Mouse (Mus musculus) T-helper 1 cell (primary cell): ENCODE measurements at regions not wholly inside any gene's neighbourhood (a gene's known extent, or its start where the extent isn't known, plus 50 kb on each side); places are given as distances from the start of the nearest gene placed in this dataset.

ENCODE experiments used
- in situ Hi-C: fragments of 300-600 bp; cut with MboI, MseI; formaldehyde crosslinking; loops from one replicate; pipeline ENCODE4 v1.15.1; 2025; ENCODE audit warnings: high pct_unique_total_duplicates

DNA sequence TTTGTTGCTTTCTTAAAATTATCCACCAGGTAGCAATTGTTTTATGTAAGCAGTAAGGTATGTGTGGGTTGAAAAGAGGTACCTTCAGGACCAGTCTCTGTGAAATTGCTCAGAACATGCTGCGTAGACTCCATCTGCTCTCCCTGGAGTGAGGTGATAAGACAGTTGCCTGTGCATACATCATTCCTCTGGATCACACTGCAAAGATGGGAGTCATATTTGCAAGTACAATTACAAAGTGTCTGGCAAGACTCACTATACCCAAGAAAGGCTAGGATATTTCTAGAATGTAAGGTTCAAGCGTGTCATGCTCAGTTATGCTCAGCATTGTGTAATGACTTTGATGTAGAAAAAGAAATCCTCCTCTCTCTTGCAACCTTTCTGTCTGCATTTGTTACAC lies 1283.5 kb upstream of the Slc10a2 start:
- in situ Hi-C loops: no loop called here

DNA sequence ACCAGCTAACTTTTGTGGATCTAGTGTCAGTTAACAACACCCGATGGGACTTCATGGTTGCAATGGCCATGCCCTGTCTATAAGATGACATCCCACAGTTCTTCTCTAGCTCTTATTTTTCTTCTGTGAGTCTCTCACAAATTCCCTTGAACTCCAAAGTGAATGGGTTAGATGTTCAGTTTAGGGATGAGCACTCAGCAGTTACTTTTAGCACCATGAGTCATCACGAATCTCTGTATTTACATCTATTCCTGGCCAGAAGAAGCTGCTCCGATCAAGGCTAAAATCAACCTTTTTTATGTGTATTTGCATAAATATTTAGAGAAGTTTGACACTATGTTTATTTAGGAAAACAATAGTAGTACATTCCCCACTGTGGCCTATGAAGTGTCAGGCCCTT lies 1269.6 kb upstream of the Slc10a2 start:
- in situ Hi-C loops: loop anchor here (10.0 kb wide), 1 partner anchor 630 kb away; no protein-coding TSS in a partner anchor

DNA sequence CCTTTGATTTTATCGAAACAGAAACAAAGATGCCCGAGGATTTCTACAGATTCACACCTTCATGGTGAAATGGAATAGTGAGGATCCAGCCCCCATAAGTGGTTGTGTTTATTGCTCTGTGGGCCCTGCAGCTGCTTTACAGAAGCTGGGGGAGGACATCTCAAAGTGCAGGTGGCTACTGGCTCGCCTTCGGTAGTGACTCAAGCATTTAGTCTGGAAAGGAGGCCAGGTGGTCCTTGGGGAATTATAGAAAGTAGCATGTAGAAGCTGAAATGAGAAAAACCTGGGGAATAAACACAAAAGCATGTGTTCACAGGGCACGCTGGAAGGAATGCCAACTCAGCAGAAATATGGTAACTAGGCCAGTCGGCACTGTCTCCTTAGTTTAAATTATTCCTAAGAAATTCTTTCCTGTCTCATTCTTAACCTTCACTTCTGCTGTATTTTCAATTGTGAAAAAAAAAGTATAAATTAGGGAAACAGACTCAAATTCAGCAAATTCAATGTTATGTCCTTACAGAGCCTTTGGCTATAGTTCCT lies 1256.3 kb upstream of the Slc10a2 start:
- in situ Hi-C loops: no loop called here

DNA sequence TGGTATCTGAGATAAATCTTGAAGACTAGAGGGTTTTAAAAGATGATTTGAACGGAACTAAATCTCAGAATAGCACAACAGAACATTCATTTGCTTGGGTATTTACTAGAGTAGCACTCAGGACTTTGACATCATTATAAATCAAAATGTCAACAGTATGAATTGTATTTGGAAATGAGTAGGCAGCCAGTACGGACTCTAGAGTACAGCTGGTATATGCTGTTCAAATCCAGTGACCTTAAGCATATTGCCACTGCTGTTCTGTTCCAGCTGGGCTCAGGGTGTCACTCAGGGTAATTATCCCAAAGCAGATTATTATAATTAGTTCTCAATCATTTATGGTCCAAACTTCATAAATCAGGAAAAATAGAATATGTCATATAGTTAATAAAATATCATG lies 1252.7 kb upstream of the Slc10a2 start:
- in situ Hi-C loops: no loop called here

DNA sequence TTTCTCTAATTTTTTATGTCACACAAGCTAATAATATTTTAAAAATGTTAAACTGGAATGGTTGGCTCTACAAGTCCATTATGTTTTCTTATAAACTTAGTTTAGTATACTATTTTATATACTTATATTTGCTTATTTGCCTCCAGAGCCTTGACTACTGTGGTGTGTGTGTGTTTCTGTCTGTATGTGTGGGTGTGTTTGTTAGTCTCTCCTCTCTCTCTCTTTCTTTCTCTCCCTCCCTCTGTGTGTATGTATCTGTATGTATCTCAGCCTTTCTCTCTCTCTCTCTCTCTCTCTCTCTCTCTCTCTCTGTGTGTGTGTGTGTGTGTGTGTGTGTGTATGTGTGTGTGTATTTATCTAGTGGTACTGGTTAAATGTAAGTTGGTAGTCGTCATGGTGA lies 1245.3 kb upstream of the Slc10a2 start:
- in situ Hi-C loops: no loop called here

DNA sequence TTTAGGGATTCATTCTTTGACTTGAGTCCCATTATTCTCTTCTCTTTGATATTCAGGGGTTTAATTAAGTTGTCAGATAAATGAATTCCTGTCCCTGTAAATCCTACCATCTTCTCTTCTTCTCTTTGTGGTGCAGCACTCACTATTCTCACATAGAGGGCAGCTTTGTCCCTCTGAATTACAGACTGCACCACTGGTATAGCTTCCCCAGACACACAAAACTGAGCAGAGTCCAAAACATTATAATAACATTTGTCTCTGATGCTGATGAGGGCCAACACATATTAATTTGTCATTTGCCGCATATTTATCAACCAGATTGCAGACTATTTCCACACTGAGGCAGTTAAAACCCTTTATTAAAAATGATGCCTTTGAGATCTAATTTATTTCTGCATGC lies 1244.9 kb upstream of the Slc10a2 start:
- in situ Hi-C loops: no loop called here

DNA sequence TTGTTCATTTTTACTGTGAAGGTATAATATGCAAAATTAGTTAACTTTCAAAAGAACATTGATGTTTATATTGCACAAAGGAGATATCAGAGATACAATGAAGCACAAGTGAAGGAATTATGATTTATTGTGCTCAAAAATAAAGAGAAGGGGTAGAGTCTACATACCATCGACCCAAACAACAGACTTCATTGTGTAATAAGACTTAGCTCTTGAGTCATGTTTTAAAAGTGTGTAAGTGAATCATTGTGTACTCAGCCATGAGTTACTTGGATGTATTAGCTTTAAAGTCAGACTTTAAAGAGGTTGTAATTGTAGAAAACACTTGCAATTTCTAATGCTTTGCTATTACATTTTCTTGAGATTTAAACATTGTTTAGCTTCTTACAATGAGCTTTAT lies 1240.6 kb upstream of the Slc10a2 start:
- in situ Hi-C loops: no loop called here

DNA sequence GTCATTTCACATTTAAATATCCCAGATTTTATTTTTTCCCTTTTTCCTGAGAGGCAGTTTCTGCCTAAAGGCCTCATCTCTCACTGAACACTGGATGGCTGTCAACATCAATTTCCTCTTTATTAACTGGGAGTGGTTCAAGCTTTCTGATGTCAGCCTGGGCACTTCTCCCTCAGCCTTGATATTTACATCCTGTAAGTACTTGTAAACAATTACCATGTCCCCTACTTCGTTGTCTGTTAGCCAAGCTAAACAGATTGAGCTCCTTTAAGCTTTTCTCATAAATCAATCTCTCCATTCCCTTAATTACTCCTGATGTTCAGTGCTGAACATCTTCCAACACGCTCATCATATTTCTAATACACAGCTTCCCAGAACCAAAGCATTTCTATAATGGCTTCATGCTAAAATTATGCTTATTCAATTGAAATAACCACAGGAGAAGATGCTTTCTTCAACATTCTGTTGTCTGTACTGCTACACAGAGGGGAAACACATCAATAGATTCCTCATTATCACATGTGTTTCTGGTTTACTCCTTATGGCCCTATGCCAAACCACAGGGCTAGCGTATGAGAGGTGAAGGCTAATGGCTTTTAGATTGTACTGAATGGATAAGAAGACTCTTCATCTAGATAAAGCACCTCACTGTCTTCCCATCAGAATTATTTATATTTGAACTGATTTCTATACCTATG lies 1235.2 kb upstream of the Slc10a2 start:
- in situ Hi-C loops: no loop called here

DNA sequence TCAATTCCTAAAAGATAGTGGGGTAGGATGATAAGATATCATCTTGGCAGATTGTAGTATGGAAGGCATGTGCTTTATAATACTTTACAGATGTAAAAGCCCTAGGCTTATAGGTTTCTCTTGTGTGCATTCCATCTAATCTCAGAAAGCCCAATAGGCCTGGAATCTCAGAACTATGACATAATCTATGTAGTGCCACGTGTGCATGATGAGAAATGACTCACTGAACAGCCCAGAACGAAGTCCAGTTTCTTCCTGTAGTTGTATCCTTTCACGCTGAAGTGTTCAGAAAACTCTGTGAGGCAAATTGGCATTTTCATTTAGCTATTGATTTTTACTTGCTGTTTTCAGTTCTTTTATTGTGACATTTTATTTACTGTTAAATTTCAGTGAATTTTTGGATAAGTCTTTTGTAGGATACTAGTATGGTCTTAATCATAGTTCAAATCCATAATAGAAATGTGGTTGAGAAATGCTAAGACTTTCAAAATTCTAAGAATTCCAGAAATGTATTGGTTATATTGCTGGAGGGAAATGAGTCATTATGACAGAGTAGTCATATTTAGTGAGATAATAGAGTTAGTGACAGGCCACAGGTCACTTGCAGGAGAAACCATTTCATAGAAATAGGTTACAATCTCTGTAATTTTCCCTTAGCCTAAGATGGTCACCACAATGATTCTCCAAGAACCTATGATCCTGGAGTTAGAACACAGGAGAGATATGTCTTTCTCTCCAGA lies 1229.3 kb upstream of the Slc10a2 start:
- in situ Hi-C loops: no loop called here

DNA sequence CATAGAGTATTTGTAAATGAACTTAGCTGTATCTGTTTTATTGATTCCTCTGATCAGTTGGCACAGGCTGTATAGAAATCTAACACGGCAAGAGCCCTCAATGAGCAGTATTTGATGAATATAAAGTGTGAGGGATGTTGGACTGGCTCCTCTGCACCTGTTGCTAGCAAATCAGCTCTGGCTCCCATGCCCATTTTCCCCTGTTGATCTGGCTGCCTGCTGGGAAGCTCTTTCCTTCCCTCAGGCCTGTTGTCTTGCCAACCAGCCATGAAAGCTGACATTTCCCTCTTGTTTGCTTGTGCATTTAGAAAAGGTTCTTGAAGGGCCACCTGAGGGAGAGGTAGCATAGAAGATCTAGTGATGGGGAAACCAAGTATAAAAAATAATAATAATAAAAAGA lies 1216.2 kb upstream of the Slc10a2 start:
- in situ Hi-C loops: no loop called here

DNA sequence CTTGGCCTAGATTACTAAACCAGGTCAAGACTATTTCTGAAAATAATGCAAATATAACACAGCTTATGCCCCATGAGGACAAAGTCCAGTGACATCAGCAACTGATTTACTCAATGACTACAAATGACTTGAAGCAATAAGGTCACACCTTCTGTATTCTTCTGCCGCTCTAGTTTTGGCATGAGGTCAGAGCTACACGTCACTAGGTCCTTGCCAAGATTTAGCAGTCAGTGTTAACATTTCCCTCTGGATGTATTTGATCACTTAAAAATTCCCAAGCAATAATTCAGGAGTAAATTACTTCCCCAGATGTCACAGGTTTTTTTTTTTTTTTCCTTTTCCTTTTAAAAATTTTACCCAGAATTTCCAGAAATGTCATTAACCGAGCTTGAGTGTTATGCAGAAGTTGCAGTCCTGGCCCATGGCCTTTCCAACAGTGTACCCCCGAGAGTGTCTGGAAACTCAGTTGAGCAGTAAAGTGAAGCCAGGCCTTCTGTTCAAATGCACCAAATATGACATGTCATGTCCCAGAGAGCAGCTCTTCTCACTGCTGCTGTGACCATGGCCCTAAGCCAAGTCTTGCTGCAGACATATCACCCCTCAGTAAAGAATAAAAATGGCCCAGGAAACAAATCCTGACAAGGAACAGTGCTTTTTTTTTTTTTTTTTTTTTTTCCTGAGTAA lies 1210.2 kb upstream of the Slc10a2 start:
- in situ Hi-C loops: no loop called here

DNA sequence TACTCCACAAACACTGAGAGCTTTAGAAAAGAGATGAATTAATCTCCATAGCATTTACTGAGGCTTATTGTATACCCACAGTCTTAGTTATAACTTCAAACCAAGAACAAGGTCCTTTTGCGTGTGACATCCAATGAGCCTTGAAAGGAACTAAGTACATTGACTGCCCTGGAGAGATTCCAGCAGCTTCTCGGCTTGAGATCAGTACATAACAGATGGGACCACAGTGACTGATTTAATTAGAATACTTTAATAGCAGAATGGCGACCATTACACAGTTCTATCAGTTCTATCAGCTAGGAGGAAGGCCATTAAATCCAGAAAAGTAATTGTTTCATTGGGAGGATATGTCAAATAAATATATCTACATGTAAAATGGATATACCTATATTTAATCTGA lies 1183.7 kb upstream of the Slc10a2 start:
- in situ Hi-C loops: loop anchor here (10.0 kb wide), 1 partner anchor 1536 kb away; no protein-coding TSS in a partner anchor

DNA sequence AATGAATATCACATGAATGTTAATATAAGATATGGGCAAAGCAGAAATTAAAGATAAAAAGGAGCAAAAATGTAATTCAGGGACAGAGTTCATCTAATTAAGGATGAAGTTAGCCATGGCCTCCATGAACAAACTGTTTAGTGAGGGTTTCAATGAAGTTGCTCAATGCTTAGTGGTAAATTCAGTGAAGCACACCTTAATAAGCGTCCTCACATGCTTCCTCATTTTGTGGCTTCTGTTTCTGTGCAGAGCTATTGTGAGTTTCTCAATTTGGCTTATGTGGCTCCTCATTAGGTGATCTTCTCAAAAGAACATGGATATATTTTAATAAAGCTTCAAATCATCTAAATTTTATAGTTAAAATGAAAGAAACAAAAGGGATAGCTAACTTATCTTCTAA lies 1174.8 kb upstream of the Slc10a2 start:
- in situ Hi-C loops: loop anchor here (10.0 kb wide), 1 partner anchor 1545 kb away; no protein-coding TSS in a partner anchor
